Mouse (Mus musculus) splenic B cell, adult 2 months (primary cell): ENCODE measurements around the gene Igsf9.

Experiments used
- DNase-seq: peaks from one replicate; pipeline ENCODE4 v3.0.0-alpha.2; 2011; ENCODE audit warnings: low read depth, low spot score
- H3K27me3 ChIP-seq: 2 replicates; pipeline ENCODE4 v1.6.1; 2012; ENCODE audit warnings: mild to moderate bottlenecking, low read length, moderate library complexity, mixed read lengths; ENCODE audit not compliant: control insufficient read depth, poor library complexity, insufficient read depth, severe bottlenecking
- H3K36me3 ChIP-seq: 2 replicates; pipeline ENCODE4 v1.6.1; 2012; ENCODE audit warnings: mild to moderate bottlenecking, low read length, moderate library complexity, mixed read lengths; ENCODE audit not compliant: control insufficient read depth, poor library complexity, insufficient read depth, severe bottlenecking

Igsf9 gene

DNA sequence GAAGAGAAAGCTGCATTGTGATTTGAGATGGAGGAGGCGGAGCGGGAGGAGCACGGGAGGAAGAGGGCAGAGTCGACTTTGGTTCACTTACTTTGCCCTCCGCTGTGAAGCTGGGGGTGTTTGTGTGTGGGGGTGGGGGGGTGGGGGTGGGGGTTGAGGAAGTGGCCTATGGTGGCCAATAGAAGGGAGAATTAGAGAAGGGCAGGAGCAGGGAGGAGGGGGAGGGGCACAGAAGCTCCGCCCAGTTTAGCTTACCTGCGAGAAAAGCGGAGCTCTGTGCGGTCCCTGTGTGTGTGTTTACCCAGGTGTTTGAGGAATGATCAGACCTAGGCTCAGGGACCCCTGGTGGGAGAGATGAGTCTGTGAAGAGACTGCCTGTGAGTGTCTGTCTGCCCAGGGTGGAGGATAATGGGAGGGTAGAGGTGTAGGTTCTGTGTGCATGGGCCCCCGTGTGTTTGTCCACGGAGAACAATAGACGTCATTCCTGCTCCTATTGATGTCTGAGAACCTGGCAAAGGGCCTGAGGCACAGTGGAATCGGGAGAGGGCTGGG is 28.9 kb downstream of the Igsf9 start:
- no peak for DNase-seq
- peaks cover 3% of the 10 kb centered on the region; the same call in 1 of the 2 replicates for H3K36me3 ChIP-seq
- no peaks in the 10 kb centered on the region for H3K27me3 ChIP-seq

GRCm38 (mm10) chr1:172512962-172513361 is 31.4 kb downstream of the Igsf9 start:
- no peaks in the 10 kb centered on the region for H3K27me3 ChIP-seq
- DNase-seq: peak; percentile 83
- no peaks in the 10 kb centered on the region for H3K36me3 ChIP-seq

GRCm38 (mm10) chr1:172513525-172514212 is 32.1 kb downstream of the Igsf9 start:
- Histone ChIP-seq H3K27me3 (no peaks in the 10 kb centered on the region), H3K36me3 (no peaks in the 10 kb centered on the region)
- peak; percentile 88 for DNase-seq

GRCm38 (mm10) chr1:172514213-172514529 is 32.6 kb downstream of the Igsf9 start:
- no peak for DNase-seq
- no peaks in the 10 kb centered on the region for H3K36me3 ChIP-seq
- H3K27me3 ChIP-seq: no peaks in the 10 kb centered on the region

DNA sequence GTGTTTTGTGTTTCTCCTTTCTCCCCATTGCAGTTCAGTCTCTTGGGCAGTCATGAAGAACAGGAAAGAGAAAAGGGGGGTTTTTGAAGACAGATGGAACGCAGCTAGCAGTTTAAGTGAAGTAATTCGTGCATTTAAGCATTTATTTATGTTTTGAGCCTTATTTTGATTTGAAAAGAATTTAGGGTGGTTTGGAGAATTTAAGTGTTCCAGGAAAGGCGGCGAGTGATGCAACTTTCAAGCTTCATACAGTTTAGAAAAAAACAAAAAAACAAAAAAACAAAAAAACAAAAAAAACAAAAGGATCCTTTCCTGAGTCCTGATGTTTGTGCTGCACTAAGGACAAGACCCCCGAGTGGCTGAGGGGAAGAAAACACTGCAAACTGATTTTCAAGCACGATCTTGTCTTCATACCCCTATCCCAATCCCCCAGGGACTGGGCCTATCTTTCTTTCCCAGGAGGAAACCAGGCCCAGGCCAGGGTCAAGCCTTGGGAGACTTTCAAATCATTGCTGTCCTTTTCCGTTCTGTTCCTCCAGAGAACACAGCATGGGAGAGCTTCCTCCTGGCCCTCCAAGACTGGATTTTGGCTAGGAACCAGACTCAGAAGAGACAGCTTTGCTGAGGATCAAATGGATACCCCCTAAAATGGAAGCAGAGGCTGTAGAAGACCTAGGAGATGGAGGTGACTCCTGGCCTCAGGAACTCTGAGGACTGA is 33.1 kb downstream of the Igsf9 start:
- no peak for DNase-seq
- no peaks in the 10 kb centered on the region for H3K36me3 ChIP-seq

DNA sequence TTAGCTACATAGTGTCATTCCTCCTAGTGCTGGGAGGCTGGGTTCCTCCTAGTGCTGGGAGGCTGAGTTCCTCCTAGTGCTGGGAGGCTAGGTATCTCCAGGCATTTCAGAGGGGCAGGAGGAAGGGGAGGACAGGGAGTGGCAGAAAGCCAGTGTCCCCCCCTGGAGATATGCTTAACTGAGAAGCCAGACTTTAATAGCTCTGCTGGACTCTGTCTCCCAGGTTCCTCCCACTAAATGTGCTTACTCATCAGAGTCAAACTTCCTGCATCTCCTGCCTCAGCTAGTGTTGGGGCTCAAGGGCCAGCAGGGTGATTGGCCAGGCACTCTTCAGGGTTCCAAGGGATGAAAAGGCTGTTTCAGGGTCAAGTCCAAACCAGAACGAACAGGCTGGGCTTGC is 33.8 kb downstream of the Igsf9 start:
- DNase-seq: no peak

More for the DNA sequence above, 33.1 kb downstream of the Igsf9 start:
- no peaks in the 10 kb centered on the region for H3K27me3 ChIP-seq

DNA sequence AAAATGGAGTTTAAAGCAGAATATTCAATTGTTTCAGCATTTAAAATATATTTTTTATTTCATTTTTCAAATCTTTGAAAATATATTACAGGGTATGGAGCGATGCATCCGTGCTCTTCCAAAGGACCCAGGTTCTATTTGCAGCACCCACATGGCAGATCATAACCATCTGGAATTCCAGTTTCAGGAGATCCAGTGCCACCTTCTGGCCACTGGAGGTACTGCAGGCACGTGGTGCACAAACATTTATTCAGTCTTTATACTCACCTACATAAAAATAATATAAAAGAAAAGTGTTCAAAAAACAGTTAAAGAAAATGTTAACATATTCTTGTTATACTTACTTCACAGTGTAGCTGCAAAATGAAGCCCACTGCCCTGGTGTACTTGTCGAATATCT is 36.4 kb downstream of the Igsf9 start:
- Histone ChIP-seq H3K27me3 (no peaks in the 10 kb centered on the region), H3K36me3 (no peaks in the 10 kb centered on the region)
- DNase-seq: peak; percentile 48

More for the DNA sequence above, 33.8 kb downstream of the Igsf9 start:
- Histone ChIP-seq H3K36me3 (no peaks in the 10 kb centered on the region), H3K27me3 (no peaks in the 10 kb centered on the region)

GRCm38 (mm10) chr1:172519644-172520043 is 38.1 kb downstream of the Igsf9 start:
- no peak for DNase-seq
- H3K36me3 ChIP-seq: no peaks in the 10 kb centered on the region
- H3K27me3 ChIP-seq: no peaks in the 10 kb centered on the region

GRCm38 (mm10) chr1:172520576-172521440 is 39.2 kb downstream of the Igsf9 start, which contains the start of gene Cfap45:
TSS of gene Cfap45 (plus strand) at chr1:172520801.
- H3K36me3 ChIP-seq: no peaks in the 10 kb centered on the region
- no peaks in the 10 kb centered on the region for H3K27me3 ChIP-seq
- DNase-seq: peak; percentile 84

DNA sequence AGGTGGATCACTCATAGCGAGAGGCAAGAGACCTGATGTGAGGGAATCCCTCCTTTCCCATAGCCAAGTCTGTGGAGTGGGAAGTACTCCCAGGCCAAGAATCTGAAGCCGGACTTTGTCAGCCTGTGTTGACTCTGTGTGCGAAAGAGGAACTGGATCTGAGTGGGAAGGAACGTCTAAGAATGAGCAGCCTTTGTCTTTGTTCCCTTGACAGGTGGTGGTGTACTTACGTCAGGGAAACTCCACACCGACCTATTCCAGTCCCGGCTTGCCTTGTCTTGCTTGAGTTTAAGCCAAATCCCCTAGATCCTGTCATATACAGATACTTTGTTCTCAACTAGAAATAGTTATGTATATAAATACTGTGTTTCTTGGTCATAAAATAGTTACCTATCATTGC is 40.9 kb downstream of the Igsf9 start:
- DNase-seq: peak; percentile 84
- no peaks in the 10 kb centered on the region for H3K27me3 ChIP-seq
- H3K36me3 ChIP-seq: no peaks in the 10 kb centered on the region

DNA sequence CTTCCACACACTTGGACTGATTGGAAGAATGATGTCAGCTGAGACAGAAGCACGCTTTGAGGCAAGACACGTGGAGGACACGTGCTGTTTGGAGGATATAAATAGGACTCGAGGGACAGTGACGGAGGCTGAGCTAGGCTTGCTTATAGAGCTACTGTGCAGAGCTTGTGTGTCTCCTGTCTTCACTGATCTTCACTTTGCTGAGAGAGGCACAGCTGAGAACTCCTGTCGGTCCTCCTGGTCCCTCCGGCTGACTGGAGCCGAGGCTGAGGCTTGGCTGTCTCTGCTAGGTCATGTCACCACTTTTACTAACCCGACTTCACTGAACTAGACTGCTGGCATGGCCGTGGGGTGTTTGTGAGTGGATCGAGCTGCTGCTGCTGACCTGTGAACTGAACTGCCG is 42.1 kb downstream of the Igsf9 start:
- DNase-seq: peak; percentile 69
- no peaks in the 10 kb centered on the region for H3K36me3 ChIP-seq
- no peaks in the 10 kb centered on the region for H3K27me3 ChIP-seq

DNA sequence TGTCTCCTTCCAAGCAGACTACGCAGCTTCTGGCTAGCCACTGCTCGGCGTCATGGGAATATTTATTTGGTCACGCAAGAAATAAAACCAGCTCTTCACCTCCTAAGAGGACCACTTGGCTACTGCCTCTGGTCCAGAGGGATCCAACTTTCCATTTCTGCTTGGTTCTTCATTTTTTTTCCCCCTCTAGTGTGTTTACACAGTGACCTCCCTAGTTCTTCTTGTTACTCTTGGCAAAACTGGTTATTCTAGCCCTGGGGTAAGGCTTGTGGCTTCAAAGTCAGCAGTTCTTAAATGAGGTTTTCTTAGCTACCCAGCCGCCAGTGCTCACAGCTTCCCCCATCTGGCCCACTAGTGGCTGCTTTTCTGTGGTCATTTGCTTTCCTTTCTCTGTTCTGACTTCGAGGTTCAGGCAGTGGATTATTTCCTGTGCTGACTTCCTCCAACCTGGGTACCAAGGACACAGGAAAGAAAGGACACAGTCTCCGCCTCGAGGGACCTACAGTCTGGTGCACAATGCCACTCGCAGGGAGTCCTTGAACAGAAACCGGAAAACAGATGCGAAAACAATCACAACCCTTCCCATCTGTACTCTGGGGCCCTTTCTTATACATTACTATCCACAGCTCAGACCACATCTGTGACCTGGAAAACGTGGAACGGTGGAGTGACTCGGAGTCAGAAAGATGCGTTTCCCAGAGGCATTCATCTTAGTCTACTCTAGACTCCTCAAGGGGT is 43.6 kb downstream of the Igsf9 start:
- DNase-seq: peak; percentile 70
- Histone ChIP-seq H3K36me3 (no peaks in the 10 kb centered on the region), H3K27me3 (no peaks in the 10 kb centered on the region)

DNA sequence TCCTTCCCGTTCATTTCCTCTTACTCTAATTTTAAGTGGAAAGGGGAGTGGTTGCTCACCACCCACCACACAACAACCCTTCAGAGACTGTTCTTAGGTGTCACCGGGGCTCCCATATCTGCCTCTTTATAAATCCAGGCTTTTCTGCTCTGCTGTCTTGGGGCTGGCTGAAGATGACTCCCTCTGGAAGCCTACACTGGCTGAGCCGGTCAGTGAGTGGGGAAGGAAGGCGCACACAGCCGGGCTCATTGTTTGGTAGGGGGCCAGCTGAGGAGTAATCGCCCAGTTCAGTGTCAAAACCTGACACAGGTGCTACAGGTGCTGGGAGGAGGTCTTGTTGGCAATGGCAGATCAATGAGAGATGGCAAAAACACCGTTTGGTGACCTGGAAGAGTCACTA is 44.4 kb downstream of the Igsf9 start:
- no peaks in the 10 kb centered on the region for H3K36me3 ChIP-seq
- no peak for DNase-seq
- H3K27me3 ChIP-seq: no peaks in the 10 kb centered on the region

- DNase-seq: peak; percentile 80
- no peaks in the 10 kb centered on the region for H3K27me3 ChIP-seq
- no peaks in the 10 kb centered on the region for H3K36me3 ChIP-seq
Observed at GRCm38 (mm10) chr1:172526380-172527081, 44.9 kb downstream of the Igsf9 start.
